Mouse (Mus musculus) cerebellum, adult 2 months (tissue): ENCODE results near the gene Med28.

Experiments used
- CTCF ChIP-seq: fragments of 200-500 bp; IDR thresholded peaks from 2 replicates; pipeline ENCODE4 v1.5.1; 2011; ENCODE audit warnings: low read depth, mild to moderate bottlenecking, control low read depth, low read length, moderate library complexity, borderline replicate concordance; ENCODE audit not compliant: insufficient read depth
- POLR2A ChIP-seq: fragments of 200-500 bp; IDR thresholded peaks from 2 replicates; pipeline ENCODE4 v1.6.1; 2011; ENCODE audit warnings: low read length, control low read depth, borderline replicate concordance; ENCODE audit not compliant: insufficient read depth

GRCm38 (mm10) chr5:45482607-45483006 is 37.4 kb upstream of the Med28 start:
- no peak for TF ChIP-seq CTCF
- no peak for TF ChIP-seq POLR2A
